Mouse (Mus musculus): Measurements from ENCODE around the gene Wdr46.

DNA sequence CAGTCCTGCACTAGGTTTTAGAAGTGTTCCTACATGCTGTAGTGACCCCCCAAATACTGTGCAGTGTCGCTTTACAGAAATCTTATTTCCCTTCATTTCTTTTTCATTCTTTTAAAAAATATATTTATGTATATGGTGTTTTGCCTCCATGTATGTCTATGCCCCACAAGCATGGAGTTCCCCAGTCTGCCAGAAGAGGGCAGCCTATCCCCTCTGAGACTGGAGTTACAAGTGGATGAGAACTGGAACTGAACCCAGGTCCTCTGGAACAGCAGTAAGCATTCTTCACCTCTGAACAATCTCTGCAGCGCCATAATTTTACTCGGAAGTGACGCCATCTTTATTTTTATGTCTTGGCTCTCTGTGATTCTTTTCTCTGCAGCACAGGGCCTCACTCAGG is 28.9 kb downstream of the Wdr46 start:
- no peak for TF ChIP-seq CTCF (IDR thresholded peaks at IDR 0.05; ENCODE audit: control insufficient read depth, insufficient read depth, insufficient read length)
- no peak for TF ChIP-seq USF1 (IDR thresholded peaks at IDR 0.05; ENCODE audit: low read depth)
- no peak for TF ChIP-seq MYOG (IDR thresholded peaks at IDR 0.05; ENCODE audit: control insufficient read depth, extremely low read depth, insufficient read length)
- no peak for TF ChIP-seq FOSL1 (IDR thresholded peaks at IDR 0.05; ENCODE audit: insufficient read depth, low read length, poor library complexity, severe bottlenecking)
- no peak for TF ChIP-seq MAX (IDR thresholded peaks at IDR 0.05)
